Mouse (Mus musculus): ENCODE data around the gene Twnk.

Twnk gene

GRCm38 (mm10) chr19:45053451-45053850 is 48.0 kb downstream of the Twnk start:
- no peak for DNase-seq

- no peak for DNase-seq
Measured at GRCm38 (mm10) chr19:45054892-45055690, 49.6 kb downstream of the Twnk start.

DNA sequence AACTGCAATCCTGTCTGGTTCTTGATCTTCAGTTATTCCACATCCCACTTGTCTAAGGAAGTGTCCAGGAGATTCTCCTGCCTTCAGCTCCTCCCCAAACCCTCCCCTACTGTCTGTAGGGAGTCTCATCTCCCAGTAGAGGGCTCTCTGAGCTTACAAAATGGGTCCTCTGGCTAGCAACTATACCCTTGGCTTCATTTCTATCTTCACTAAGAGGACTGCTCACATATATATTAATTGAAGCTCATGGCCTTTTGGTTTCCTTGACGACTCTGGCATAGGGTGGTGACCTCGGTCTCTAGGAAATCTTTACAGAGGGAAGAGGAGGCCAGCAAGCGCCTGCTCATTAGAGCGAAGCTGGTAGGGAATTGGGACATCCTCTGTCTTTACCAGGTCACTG is 50.9 kb downstream of the Twnk start:
- peak; percentile 73 for DNase-seq

GRCm38 (mm10) chr19:45056908-45057698 is 51.6 kb downstream of the Twnk start:
- DNase-seq = no peak

DNA sequence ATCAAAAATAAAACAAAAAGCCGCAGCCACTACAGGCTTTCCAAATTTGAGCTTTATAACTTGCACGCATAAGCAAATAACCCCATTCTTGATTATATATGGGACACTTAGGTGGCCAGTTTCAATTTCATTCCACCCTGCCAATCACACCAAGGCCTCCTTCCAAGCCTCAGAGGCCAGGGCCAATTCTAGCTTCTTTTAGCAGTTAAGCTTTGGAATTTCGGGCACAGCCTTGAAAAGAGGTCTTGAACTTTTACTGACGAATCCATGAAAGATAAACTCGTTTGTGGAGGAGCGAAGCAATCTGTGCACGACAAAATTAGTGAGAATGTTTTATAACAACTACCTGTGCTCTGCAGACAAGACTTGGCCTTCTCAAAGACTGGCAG is 52.3 kb downstream of the Twnk start:
- DNase-seq = no peak

- peak; percentile 99 for DNase-seq
Measured at GRCm38 (mm10) chr19:45058113-45058839, 52.8 kb downstream of the Twnk start.

GRCm38 (mm10) chr19:45058841-45059240 is 53.4 kb downstream of the Twnk start:
- DNase-seq = no peak

All from embryo, embryonic 11 days (tissue).